Mouse (Mus musculus) macrophage (primary cell): ENCODE data around the gene Mef2a. TPM values are rescaled to one million over a fixed set of nuclear protein-coding genes. Genes with fewer than 3 reads are reported as not detected.
A peak's percentile ranks its signal among the peaks of the same experiment; 100 is the strongest.

Experiments
- H3K27ac ChIP-seq: fragments of 350-480 bp; formaldehyde crosslinking; 2 replicates; pipeline ENCODE4 v1.9.0; 2021
- H3K36me3 ChIP-seq: fragments of 350-480 bp; formaldehyde crosslinking; 2 replicates; pipeline ENCODE4 v1.9.0; 2021; ENCODE audit errors: inconsistent target
- H3K4me3 ChIP-seq: fragments of 350-480 bp; formaldehyde crosslinking; 2 replicates; pipeline ENCODE4 v1.9.0; 2021; ENCODE audit errors: inconsistent target
- H3K79me2 ChIP-seq: fragments of 350-480 bp; formaldehyde crosslinking; 2 replicates; pipeline ENCODE4 v1.9.0; 2021; ENCODE audit errors: inconsistent target
- WGBS: methylation state at CpG from one replicate; pipeline ENCODE4 v1.1.7; 2026; ENCODE audit warnings: inconsistent platforms; ENCODE audit not compliant: missing documents; 5-methylcytosine and 5-hydroxymethylcytosine counted together
- polyA plus RNA-seq: library from polyadenylated mRNA; stranded (reverse); fragments of 250-400 nt; gene quantifications from 3 replicates; pipeline ENCODE4 v1.2.4, GENCODE M21; 2018; ENCODE audit warnings: inconsistent platforms

Mef2a gene
- polyA plus RNA-seq, 1 experiment from 2014 or later, result 57.0 TPM

DNA sequence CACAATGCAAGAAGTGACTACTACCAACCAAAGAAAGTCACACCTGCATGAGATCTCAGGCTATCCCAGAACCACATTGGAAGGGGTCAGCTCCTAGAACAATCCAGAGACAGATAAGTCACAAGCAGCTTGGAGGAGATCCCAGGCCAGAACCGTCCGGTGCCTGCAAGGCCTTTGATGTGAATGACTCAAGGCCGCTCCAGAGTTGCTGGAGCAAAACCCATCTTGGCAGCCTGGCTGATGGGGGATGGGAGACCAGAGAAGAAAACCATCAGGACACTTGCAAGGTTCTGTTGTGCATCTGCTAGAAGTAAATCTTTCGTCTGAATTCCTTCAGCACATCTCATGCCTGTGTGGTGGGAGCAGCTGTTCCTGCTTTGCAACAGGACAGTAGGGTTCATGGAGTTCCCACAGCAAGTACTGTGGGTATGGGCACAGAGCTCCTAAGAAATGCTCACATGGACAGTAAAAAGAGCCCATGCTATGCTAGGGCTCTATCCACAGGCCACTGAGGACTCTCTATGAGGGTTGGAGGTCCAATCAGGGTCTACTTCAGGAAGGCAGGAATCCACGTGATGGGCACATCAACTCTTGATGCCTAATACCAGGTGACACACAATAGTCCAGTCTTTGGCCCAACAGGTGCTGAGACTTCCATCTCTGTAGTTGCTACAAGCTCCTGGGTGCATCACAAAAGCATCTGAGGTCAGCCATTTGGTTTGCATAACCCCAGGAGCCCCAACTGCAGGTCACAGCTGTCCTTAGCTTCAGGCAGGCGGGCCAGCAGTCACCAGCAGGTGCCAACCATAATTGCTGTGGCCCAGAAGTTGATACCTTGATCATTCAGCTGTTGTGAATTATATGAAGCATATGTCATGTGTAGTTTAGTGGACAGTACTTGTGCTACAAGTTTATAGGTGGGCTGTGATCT, 12.5 kb upstream of the Mef2a start:
- WGBS, result 99% methylated on average over 6 of the region's 6 CpGs
- Histone ChIP-seq H3K27ac (no peak overlapping the region), H3K79me2 (no peaks in the 10 kb centered on the region), H3K4me3 (no peak overlapping the region), H3K36me3 (no peaks in the 10 kb centered on the region)

DNA sequence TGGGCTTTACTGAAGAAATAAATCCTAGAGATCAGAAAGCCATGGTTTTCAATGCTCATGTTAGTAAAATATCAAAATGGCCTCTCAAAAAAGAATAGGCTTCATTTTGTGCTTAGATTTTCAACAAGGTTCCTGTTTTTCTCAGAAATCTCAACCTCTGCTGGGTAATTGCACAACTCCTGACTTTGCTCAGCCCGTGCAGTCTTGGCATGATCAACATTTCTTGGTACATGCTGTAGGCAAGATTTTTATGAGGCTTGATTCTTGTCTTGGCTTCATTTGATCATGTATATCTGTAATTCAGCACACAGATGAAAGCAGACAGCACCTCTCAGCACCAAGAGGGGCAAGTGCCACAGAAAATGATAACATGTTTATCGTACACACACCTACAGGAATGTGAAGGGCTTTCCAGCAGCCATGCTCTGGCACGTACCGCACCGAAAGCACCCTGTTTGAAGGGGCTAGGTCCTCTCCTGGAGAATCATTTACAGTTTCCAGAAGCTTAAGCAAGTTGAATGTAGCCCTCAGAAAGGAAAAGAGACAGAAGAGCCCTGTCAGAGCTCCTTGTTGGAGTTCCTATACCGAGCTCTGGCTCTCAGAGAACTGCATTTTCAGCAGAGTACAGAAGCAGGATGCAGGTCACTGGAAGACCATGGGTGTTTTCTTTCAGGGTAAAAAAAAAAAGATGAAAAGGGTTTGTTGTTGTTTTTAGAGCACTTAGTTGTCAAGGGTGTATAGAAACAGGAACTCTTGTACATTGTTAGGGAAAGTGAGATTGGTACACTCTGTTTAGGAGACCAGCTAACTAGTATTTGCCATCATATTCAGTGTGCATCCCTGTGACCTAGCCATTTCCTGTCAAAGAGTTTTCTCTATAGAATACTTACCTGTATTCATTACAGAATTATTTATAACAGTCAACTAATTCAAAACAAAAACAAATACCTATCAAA, 7.8 kb upstream of the Mef2a start:
- no peaks in the 10 kb centered on the region for H3K79me2 ChIP-seq
- H3K36me3 ChIP-seq, result no peaks in the 10 kb centered on the region
- no peak overlapping the region for H3K4me3 ChIP-seq
- WGBS, result 76% methylated on average over 6 of the region's 6 CpGs
- H3K27ac ChIP-seq, result peak overlapping the region; percentile 78

GRCm38 (mm10) chr7:67376796-67377195, 4.1 kb upstream of the Mef2a start:
- no peak overlapping the region for H3K27ac ChIP-seq
- WGBS, result 94% methylated on average over 6 of the region's 6 CpGs
- H3K4me3 ChIP-seq, result no peak overlapping the region
- H3K36me3 ChIP-seq, result no peaks in the 10 kb centered on the region
- peaks cover 5% of the 10 kb centered on the region for H3K79me2 ChIP-seq

DNA sequence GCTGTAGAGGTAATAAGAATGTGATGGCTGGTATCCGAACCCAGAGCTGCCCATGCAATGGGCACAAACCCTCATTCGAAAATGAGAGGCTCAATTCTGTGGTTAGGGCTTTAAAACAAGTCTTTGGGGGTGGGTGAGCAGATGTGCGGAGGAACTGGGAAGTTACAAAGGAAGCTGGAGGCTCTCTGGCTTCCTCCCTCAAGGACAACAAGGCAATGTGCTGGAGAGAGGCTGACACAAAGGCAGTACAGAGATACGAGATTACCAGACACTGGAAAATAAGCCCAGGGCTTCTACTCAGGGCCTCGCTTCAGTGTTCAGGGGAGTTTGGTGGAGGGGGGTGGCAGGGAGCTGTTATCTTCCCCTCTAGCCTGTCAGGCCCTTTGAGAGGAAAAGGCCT, 1.3 kb upstream of the Mef2a start:
- Histone ChIP-seq H3K27ac (peak overlapping the region; percentile 88), H3K4me3 (no peak overlapping the region; the same call in 1 of the 2 replicates)
- WGBS, result 11% methylated on average over 5 of the region's 5 CpGs

GRCm38 (mm10) chr7:67373584-67373960, 914 bp upstream of the Mef2a start:
- H3K79me2 ChIP-seq, result peaks cover 37% of the 10 kb centered on the region
- H3K4me3 ChIP-seq, result no peak overlapping the region; the same call in 1 of the 2 replicates
- H3K36me3 ChIP-seq, result no peaks in the 10 kb centered on the region
- WGBS, result 30% methylated on average over 6 of the region's 6 CpGs
- peak overlapping the region; percentile 88 for H3K27ac ChIP-seq

More for the DNA sequence above, 1.3 kb upstream of the Mef2a start:
- peaks cover 33% of the 10 kb centered on the region for H3K79me2 ChIP-seq
- H3K36me3 ChIP-seq, result no peaks in the 10 kb centered on the region

DNA sequence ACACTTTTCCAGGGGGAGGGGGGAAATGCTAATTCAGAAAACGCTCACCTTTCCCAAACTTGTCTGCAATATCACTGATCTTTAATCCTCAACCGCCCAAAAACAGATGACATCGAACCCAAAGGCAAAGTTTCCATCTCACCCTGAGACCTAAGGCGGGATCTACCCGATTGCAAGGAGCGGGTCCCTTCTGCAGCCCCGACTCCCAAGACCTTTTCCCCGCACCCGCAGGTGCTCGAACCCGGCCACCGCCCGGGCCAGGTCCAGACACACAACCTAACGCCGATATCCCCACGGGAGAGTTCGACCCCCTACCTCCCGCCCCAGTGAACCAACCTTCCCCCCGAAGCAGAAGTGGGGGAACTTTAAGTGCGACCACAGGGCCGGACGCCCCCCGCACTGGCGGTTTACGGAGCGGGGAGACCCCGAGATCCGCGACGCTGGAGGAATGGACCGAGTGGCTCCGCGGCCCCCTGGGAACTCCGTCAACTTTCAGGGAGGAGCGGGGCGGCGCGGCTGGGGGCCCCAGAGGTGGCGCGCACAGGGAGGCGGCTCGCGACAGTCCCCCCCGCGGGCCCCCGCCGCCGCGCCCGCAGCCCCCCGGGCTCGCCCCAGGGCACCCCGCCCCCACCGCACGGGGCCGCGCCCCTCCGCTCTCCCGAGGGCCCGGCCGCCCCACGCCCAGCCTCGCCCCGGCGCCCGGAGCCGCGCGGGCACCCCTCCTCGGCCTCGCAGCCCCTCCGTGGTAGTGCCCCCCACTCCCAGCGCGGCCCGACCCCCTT, 576 bp downstream of the Mef2a start:
- Histone ChIP-seq H3K27ac (peak overlapping the region; percentile 85), H3K79me2 (peaks cover 52% of the 10 kb centered on the region), H3K4me3 (peak overlapping the region; percentile 88), H3K36me3 (no peaks in the 10 kb centered on the region)
- 0% methylated on average over 46 of the region's 75 CpGs for WGBS

DNA sequence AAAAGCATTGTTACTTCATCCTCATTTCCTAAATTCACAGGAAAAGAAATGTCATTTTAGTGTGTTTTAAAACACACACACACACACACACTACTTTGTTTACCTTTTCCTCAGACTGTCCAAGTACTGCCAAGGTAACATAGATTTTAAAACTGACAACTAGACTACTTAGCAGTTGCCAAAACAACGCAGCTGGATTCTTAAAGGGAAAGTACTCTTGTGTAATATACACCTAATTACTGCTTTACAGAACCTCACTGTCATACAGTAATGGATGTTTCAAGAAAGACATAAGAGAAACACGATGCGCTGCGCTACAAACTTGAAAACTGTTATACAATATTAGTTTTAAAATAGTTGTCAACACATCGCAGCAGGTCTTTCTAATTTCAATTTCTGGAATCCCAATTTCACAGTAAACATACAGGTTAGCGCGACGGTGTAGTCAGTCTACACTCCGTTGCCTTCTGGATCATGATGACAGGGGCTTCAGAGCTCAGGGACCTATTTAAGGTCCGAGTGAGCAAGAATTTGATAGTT, 1.2 kb downstream of the Mef2a start:
- WGBS, result 5% methylated on average over 9 of the region's 10 CpGs
- Histone ChIP-seq H3K36me3 (no peaks in the 10 kb centered on the region), H3K79me2 (peaks cover 58% of the 10 kb centered on the region), H3K4me3 (peak overlapping the region; percentile 88), H3K27ac (peak overlapping the region; percentile 85)

- peaks cover 76% of the 10 kb centered on the region for H3K79me2 ChIP-seq
- no peak overlapping the region for H3K4me3 ChIP-seq
- WGBS, result 67% methylated on average over 4 of the region's 4 CpGs
- no peak overlapping the region for H3K27ac ChIP-seq
- H3K36me3 ChIP-seq, result no peaks in the 10 kb centered on the region
Observed at GRCm38 (mm10) chr7:67369645-67370044, 3.0 kb downstream of the Mef2a start.

DNA sequence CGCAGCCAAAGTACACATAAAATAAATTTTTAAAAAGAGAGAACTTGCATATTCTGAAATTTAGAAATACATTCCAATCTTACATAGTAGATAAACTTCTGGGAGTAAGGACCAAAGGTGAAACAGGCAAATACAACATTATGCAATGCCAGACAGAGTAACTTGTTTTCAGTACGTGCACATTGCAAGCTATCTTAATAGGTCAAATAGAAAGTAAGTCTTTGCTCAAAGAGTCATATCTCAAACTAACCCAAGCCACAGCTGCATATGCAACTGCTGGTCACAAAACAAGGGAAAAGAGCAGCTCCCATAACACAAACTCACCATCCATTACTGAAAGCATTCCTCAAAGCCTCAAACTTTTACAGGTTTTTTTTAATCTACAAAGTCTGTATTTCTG, 4.3 kb downstream of the Mef2a start:
- Histone ChIP-seq H3K79me2 (peaks cover 89% of the 10 kb centered on the region), H3K27ac (no peak overlapping the region), H3K36me3 (no peaks in the 10 kb centered on the region), H3K4me3 (no peak overlapping the region)
- 85% methylated on average over 2 of the region's 2 CpGs for WGBS

GRCm38 (mm10) chr7:67360588-67360987, 12.1 kb downstream of the Mef2a start:
- no peak overlapping the region for H3K27ac ChIP-seq
- no peaks in the 10 kb centered on the region for H3K36me3 ChIP-seq
- 96% methylated on average over 3 of the region's 3 CpGs for WGBS
- H3K4me3 ChIP-seq, result no peak overlapping the region
- peaks cover 100% of the 10 kb centered on the region for H3K79me2 ChIP-seq

DNA sequence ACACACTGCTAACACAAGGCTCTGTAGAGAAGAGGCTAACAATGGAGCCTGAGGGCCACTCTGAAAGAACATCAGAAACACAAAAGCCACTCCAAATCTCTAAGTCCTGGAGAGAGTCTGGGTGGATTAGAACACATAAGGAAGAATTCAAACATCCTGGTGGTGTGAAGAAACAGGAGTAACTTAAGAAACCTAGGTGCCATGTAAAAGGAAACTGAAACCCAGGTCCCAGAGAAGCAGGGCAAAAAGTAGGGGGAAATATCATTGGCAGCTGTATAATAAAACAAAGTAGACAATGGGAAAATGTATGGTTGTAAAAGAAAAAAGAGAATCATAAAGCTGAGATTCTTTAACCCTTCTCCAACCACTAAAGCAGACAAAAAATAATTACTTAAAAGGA, 12.8 kb downstream of the Mef2a start:
- Histone ChIP-seq H3K36me3 (no peaks in the 10 kb centered on the region), H3K79me2 (peaks cover 100% of the 10 kb centered on the region), H3K27ac (no peak overlapping the region), H3K4me3 (no peak overlapping the region)

DNA sequence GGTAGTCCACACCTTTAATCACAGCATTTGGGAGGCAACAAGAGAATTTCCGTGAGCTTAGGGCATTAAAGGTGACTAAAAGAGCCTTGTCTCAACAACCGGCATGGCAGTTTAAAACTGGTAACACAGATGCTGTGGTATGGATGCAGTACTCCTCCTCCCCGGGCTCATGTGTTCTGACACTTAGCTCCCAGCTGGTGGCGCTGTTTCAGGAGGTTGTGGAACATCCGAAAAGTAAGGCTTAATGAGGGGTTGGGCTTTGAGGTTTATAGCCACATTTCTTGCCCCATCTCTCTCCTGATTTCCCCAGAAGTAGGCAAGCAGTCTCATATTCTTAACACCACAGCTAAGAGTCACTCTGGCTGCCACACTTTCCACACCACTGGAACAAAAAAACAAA, 16.8 kb downstream of the Mef2a start:
- Histone ChIP-seq H3K4me3 (no peak overlapping the region), H3K36me3 (no peaks in the 10 kb centered on the region), H3K27ac (no peak overlapping the region), H3K79me2 (peaks cover 100% of the 10 kb centered on the region)
- 92% methylated on average over 5 of the region's 5 CpGs for WGBS

DNA sequence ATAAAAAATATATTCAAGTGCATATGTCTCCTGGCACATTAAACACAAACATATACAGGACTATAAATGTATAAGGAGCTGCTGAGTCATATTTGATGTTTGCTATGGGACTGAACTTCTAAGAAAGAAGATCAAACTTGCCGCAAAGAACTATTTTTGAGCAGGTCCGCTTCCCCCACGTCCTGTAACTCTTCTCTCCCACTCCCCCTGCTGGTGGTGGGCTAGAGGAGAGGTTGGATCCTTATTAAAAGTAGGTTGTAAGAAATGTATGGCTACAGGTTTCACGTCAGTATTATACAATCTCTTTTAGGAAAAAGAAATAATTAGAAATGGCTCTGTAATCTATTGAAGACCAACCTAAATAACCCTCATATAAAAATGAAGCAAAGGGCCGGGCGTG, 19.0 kb downstream of the Mef2a start:
- 37% methylated on average over 4 of the region's 6 CpGs for WGBS
- Histone ChIP-seq H3K4me3 (no peak overlapping the region), H3K27ac (no peak overlapping the region), H3K79me2 (peaks cover 100% of the 10 kb centered on the region), H3K36me3 (no peaks in the 10 kb centered on the region)

GRCm38 (mm10) chr7:67352989-67353388, 19.7 kb downstream of the Mef2a start:
- 90% methylated on average over 4 of the region's 4 CpGs for WGBS
- no peaks in the 10 kb centered on the region for H3K36me3 ChIP-seq
- H3K27ac ChIP-seq, result no peak overlapping the region
- peaks cover 100% of the 10 kb centered on the region for H3K79me2 ChIP-seq
- no peak overlapping the region for H3K4me3 ChIP-seq
